Mouse (Mus musculus): ENCODE results near the gene Gm3239.
"Not testable (repeated sequence)": the region's sequence is repeated elsewhere in the genome, so short reads cannot be mapped to it uniquely, and the experiment has no call there.

The Gm3239 gene

GRCm38 (mm10) chr14:4663892-4664291 lies at the start of gene Gm3239:
Gm3239 (plus strand) TSS chr14:4664192.
- not testable (repeated sequence) for DNase-seq (ENCODE audit: low read depth in 2 of 2, low spot score in 2 of 2)

DNA sequence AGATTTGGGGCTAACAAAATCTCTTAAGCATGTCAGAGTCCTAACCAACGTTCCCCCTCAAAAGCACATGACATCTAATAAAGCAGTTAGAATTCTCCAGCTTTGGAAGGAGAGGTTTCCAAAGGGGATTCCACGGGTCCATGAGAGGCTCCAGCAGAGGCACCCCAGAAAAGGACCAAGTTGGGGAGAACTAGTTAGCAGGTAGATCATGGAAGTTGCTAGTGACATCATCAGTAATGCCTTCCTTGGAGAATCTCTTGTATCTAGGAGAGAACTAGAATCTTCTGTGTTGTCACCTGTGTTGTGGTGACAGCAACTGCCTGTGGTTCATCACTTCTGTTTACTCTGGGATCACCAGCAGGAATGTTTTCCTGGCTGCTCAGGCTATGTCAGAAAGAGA lies 31.9 kb upstream of the Gm3239 start, which contains the start of gene Gm8159:
TSS of gene Gm8159 (plus strand) at position 301 of the 400 bp plus-strand sequence.
- DNase-seq (ENCODE audit: low read depth in 2 of 2, low spot score in 2 of 2), result not testable (repeated sequence)

DNA sequence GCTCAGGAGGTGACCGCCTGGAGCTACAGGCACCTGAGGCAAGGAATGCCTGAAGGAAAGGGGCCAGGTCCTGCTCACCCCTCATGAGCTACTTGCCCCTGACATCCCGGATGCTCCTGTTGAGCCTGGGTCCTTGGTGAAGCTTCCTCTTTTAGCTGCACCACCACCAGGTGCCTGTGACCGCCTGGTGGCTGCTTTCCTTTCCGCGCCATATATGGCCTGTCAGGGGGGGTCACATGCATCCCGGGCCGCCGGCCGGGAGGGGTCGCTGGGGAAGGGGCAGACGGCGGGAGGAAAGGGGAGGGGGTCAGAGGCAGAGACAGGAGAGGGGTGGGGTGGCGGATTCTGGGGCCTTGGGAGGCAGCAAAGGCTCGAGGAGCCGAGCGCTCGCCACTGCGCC lies 14.7 kb upstream of the Gm3239 start:
- DNase-seq (ENCODE audit: low read depth in 2 of 2, low spot score in 2 of 2), result not testable (repeated sequence)

GRCm38 (mm10) chr14:4650324-4650723 lies 13.7 kb upstream of the Gm3239 start:
- DNase-seq (ENCODE audit: low read depth in 2 of 2, low spot score in 2 of 2), result not testable (repeated sequence)

GRCm38 (mm10) chr14:4708938-4709337 lies 44.9 kb downstream of the Gm3239 start, which contains the start of gene Gm7876:
Gm7876 (plus strand) TSS chr14:4709238.
- DNase-seq (ENCODE audit: low read depth in 2 of 2, low spot score in 2 of 2), result not testable (repeated sequence)
